Mouse (Mus musculus) liver, embryonic 15.5 days (tissue): ENCODE results near the gene Colgalt2. TPM values are rescaled to one million over a fixed set of nuclear protein-coding genes. Genes with fewer than 3 reads are reported as not detected.

Source experiments
- ATAC-seq: fragments of 200-750 bp; cut with Nextera tagmentation; 2 replicates; pipeline ENCODE4 v1.8.0; 2017; ENCODE audit warnings: moderate number of reproducible peaks, mild to moderate bottlenecking, moderate library complexity; ENCODE audit not compliant: insufficient read depth
- H3K27ac ChIP-seq: fragments of 300-500 bp; sonication (generic); replicated peaks from 2 replicates; pipeline ENCODE4 v1.5.1; 2015; ENCODE audit warnings: mild to moderate bottlenecking, inconsistent platforms
- H3K27me3 ChIP-seq: fragments of 300-500 bp; sonication (generic); 2 replicates; pipeline ENCODE4 v1.6.1; 2015; ENCODE audit warnings: mild to moderate bottlenecking, inconsistent platforms
- H3K36me3 ChIP-seq: fragments of 300-500 bp; sonication (generic); replicated peaks from 2 replicates; pipeline ENCODE4 v1.6.1; 2015; ENCODE audit warnings: moderate library complexity, mild to moderate bottlenecking, inconsistent platforms
- H3K4me1 ChIP-seq: fragments of 300-500 bp; sonication (generic); replicated peaks from 2 replicates; pipeline ENCODE4 v1.6.1; 2015; ENCODE audit warnings: inconsistent platforms
- H3K4me2 ChIP-seq: fragments of 300-500 bp; sonication (generic); 2 replicates; pipeline ENCODE4 v1.6.1; 2015; ENCODE audit warnings: moderate library complexity, mild to moderate bottlenecking, inconsistent platforms
- H3K4me3 ChIP-seq: fragments of 300-500 bp; sonication (generic); replicated peaks from 2 replicates; pipeline ENCODE4 v1.5.1; 2015; ENCODE audit warnings: mild to moderate bottlenecking, inconsistent platforms
- H3K9ac ChIP-seq: fragments of 300-500 bp; sonication (generic); 2 replicates; pipeline ENCODE4 v1.6.1; 2015; ENCODE audit warnings: moderate library complexity, mild to moderate bottlenecking, inconsistent platforms
- H3K9me3 ChIP-seq: fragments of 300-500 bp; sonication (generic); replicated peaks from 2 replicates; pipeline ENCODE4 v1.6.1; 2016; ENCODE audit warnings: inconsistent platforms
- WGBS: fragments of 180-500 bp; shearing (Covaris S2); methylation state at CpG from one replicate; pipeline ENCODE4 v1.1.7; 2015; ENCODE audit warnings: mixed read lengths; ENCODE audit not compliant: insufficient replicate concordance; 5-methylcytosine and 5-hydroxymethylcytosine counted together
- polyA plus RNA-seq: library from polyadenylated mRNA; unstranded; fragments of >200 nt; fragmentation: Nextera tagmentation; extraction: Ambion mirVana; gene quantifications from 2 replicates; pipeline ENCODE4 v1.2.1, GENCODE M21; 2015

Colgalt2 gene
- polyA plus RNA-seq, 1 experiment from 2014 or later: 0.36 TPM

DNA sequence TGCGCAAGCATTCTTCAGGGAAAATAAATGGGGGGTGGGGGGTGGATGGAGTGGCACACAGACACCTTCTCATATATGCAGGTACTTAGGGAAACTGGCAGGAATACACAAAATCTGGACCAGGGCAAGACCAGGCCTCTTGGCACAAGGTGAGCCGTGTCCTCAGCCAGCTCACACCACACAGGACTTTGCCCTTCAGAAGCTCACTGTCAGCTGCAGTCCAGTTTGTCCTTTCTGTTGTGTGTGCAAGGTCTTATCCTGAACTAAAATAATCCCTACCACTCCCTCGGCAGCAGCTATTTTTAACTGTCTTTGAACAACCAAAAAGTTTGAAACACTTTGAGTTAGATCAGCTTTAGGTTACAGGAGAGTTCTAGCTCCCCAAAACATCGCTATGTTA lies 139.2 kb downstream of the Colgalt2 start:
- no peak for ATAC-seq
- Histone ChIP-seq H3K4me2 (no peak overlapping the region), H3K36me3 (peaks cover 7% of the 10 kb centered on the region; the same call in 1 of the 2 replicates), H3K9ac (no peak overlapping the region), H3K27ac (no peak overlapping the region), H3K4me3 (no peak overlapping the region), H3K9me3 (no peaks in the 10 kb centered on the region), H3K27me3 (no peaks in the 10 kb centered on the region), H3K4me1 (0 out of 2 replicates have a peak, but pooled peaks cover 2% of the 10 kb centered on the region)
- 61% methylated on average over 4 of the region's 4 CpGs for WGBS

DNA sequence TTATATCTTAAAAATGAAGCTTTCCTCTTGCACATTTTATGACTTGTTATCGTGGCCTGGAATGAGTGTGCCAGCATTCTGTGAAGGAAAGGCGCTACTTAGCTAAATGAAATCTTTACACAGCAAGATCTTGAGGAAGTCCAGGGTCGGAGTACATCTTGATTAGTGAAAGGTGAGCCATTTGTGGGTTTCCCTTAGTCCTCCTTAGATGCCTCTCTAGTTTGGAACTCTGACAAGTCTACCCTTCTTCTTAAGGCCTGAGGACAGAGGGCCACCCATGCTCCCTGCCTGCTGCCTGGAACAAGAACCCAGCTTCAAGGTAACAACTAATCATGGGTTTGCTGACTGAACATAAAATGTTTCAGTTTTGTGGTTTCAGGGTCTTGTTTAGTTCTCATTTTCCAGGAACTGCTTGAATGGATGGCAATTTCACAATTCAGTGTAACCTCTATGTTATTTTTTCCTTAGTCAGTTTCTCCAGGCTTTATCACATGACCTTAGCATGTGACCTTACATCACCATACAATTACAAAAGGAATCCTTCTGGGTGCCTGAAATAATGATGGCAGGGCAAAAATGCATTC lies 140.8 kb downstream of the Colgalt2 start:
- ATAC-seq: no peak
- Histone ChIP-seq H3K27me3 (no peaks in the 10 kb centered on the region), H3K4me1 (0 out of 2 replicates have a peak, but pooled peaks cover 2% of the 10 kb centered on the region), H3K9me3 (no peaks in the 10 kb centered on the region), H3K9ac (no peak overlapping the region), H3K27ac (no peak overlapping the region), H3K36me3 (peaks cover 7% of the 10 kb centered on the region; the same call in 1 of the 2 replicates), H3K4me3 (no peak overlapping the region), H3K4me2 (no peak overlapping the region)
- 46% methylated on average over 3 of the region's 3 CpGs for WGBS

GRCm38 (mm10) chr1:152542747-152543378 lies 143.2 kb downstream of the Colgalt2 start:
- no peak for ATAC-seq
- WGBS: 64% methylated on average over 6 of the region's 6 CpGs

GRCm38 (mm10) chr1:152543449-152544159 lies 144.0 kb downstream of the Colgalt2 start:
- Histone ChIP-seq H3K36me3 (peaks cover 14% of the 10 kb centered on the region; the same call in 1 of the 2 replicates), H3K9ac (no peak overlapping the region), H3K27me3 (no peaks in the 10 kb centered on the region), H3K27ac (no peak overlapping the region), H3K4me1 (0 out of 2 replicates have a peak, but pooled peaks cover 2% of the 10 kb centered on the region), H3K4me3 (no peak overlapping the region), H3K4me2 (no peak overlapping the region), H3K9me3 (no peaks in the 10 kb centered on the region)
- ATAC-seq: no peak
- 46% methylated on average over 2 of the region's 2 CpGs for WGBS

More at GRCm38 (mm10) chr1:152542747-152543378, 143.2 kb downstream of the Colgalt2 start:
- H3K4me1 ChIP-seq: 0 out of 2 replicates have a peak, but pooled peaks cover 2% of the 10 kb centered on the region
- no peak overlapping the region for H3K27ac ChIP-seq
- peaks cover 12% of the 10 kb centered on the region; the same call in 1 of the 2 replicates for H3K36me3 ChIP-seq
- no peaks in the 10 kb centered on the region for H3K9me3 ChIP-seq
- no peak overlapping the region for H3K4me2 ChIP-seq
- no peaks in the 10 kb centered on the region for H3K27me3 ChIP-seq
- no peak overlapping the region for H3K4me3 ChIP-seq
- H3K9ac ChIP-seq: no peak overlapping the region

DNA sequence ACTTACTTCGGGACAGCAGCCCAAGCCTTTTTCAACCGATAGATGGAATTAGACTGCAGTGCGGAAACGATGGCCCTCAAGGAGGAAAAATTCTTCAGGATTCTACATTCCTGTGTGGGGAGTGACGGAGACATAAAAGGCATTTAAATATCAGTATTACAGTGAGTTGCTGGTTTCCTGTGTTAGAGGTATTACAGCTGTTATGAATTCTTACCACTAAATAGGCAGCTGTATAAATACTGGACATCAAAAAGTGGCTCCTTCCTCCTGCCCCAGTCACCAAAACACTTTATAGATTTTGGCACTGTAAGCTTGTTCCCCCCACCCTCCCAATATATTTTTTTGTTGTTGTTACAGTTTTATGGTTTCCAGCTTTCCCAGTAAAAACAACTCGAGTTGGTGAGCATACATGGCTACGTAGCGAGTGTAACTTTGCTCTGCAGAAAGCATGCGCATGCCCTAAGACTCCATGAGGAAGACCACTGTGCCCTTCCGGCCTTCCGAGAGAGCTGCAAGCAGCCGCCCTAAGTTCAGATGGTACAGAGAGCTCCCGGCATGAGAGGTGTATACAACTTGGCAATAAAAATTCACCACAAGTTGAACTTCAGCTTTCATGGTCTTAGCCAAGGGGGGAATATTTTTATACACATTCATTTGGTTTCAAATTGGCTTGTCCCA lies 149.6 kb downstream of the Colgalt2 start:
- Histone ChIP-seq H3K27me3 (no peaks in the 10 kb centered on the region), H3K27ac (no peak overlapping the region), H3K4me1 (no peaks in the 10 kb centered on the region), H3K4me3 (no peak overlapping the region), H3K9me3 (no peaks in the 10 kb centered on the region), H3K36me3 (peaks cover 37% of the 10 kb centered on the region; the same call in 1 of the 2 replicates), H3K9ac (no peak overlapping the region), H3K4me2 (no peak overlapping the region)
- no peak for ATAC-seq
- 72% methylated on average over 13 of the region's 13 CpGs for WGBS

DNA sequence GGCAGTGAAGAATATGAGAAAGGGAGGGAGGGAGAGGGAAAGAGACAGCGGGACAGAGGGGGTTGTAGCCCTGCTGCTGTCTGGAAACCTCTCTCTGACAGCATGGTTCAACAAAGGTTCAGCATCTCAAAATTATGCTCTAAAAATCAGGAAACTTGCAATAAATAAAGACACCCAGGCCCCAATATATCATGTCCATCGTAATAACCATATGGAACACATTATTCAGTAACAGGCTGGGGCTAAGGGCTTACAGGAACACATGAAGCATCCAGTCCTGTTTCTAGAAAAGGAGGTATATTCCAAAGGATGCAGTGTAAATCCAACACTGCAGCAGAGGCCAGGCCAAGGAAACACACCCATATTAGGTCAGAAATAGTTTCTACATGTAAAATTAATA lies 150.9 kb downstream of the Colgalt2 start:
- Histone ChIP-seq H3K9ac (no peak overlapping the region), H3K27ac (no peak overlapping the region), H3K36me3 (peaks cover 37% of the 10 kb centered on the region; the same call in 1 of the 2 replicates), H3K4me1 (no peaks in the 10 kb centered on the region), H3K4me2 (no peak overlapping the region), H3K4me3 (no peak overlapping the region), H3K9me3 (no peaks in the 10 kb centered on the region), H3K27me3 (no peaks in the 10 kb centered on the region)
- ATAC-seq: no peak
- WGBS: 66% methylated on average over 2 of the region's 2 CpGs

DNA sequence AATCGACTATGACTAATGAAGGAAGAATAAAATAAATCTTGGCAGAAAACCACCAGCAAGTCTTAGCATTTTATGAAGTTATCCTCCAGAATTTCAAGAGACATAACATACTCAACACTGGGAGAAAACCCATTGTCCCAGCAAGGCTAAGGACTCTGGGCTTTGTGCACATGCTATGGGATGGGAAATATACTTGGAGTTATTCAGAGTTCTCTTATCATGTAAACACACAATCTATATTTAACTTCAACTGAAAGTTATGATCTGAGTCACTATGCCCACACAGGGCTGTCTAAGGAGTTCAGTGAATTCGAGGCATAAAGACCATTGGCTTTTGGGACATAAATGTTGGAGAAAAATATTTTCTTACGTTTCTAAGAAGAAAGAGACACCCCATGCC lies 151.3 kb downstream of the Colgalt2 start:
- H3K9ac ChIP-seq: no peak overlapping the region
- no peak for ATAC-seq
- WGBS: 47% methylated on average over 3 of the region's 3 CpGs

GRCm38 (mm10) chr1:152553912-152554547 lies 154.4 kb downstream of the Colgalt2 start:
- Histone ChIP-seq H3K4me3 (no peak overlapping the region), H3K27ac (no peak overlapping the region; the same call in 1 of the 2 replicates), H3K9me3 (no peaks in the 10 kb centered on the region), H3K4me1 (0 out of 2 replicates have a peak, but pooled peaks cover 3% of the 10 kb centered on the region), H3K36me3 (peaks cover 18% of the 10 kb centered on the region; the same call in 1 of the 2 replicates), H3K27me3 (no peaks in the 10 kb centered on the region), H3K4me2 (no peak overlapping the region), H3K9ac (no peak overlapping the region)
- 44% methylated on average over 15 of the region's 15 CpGs for WGBS
- no peak for ATAC-seq

More for the DNA sequence above, 151.3 kb downstream of the Colgalt2 start:
- Histone ChIP-seq H3K4me1 (no peaks in the 10 kb centered on the region), H3K9me3 (no peaks in the 10 kb centered on the region), H3K4me3 (no peak overlapping the region), H3K27me3 (no peaks in the 10 kb centered on the region), H3K4me2 (no peak overlapping the region), H3K27ac (no peak overlapping the region), H3K36me3 (peaks cover 37% of the 10 kb centered on the region; the same call in 1 of the 2 replicates)

DNA sequence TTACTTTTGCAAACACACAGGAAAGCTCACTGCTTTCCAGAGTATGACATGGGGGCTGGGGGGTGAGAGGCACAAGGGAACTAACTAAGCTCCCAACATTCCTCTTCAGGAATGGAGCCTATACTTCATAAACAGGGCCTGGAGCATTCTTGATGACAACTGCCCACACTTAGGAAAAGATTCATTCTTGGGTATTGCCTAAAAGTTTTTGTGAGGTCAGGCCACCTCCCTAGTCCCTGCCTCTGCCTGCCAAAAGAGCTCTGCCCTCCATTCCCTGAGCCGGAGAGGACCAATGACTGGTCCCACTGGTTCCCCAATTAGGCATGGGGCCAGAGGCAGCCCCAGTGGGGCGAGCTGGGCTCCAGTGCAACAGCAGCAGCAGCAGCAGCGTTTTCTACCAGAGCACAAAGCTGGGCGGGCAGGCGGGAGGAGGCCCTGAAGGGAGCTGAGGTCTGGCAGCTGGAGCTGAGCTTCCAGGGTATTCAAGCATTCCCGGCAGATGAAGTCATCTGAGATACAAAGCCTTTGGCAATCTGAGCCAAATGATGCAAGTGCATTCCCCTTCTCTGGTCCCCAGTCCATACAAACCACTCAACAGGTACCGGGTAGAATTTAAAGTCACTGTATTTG lies 156.4 kb downstream of the Colgalt2 start:
- Histone ChIP-seq H3K36me3 (peaks cover 17% of the 10 kb centered on the region; the same call in 1 of the 2 replicates), H3K4me1 (0 out of 2 replicates have a peak, but pooled peaks cover 3% of the 10 kb centered on the region), H3K4me2 (no peak overlapping the region), H3K9me3 (no peaks in the 10 kb centered on the region), H3K27ac (peak overlapping the region; percentile 33; the same call in 1 of the 2 replicates), H3K27me3 (no peaks in the 10 kb centered on the region), H3K4me3 (no peak overlapping the region), H3K9ac (no peak overlapping the region)
- 51% methylated on average over 7 of the region's 7 CpGs for WGBS
- ATAC-seq: peak; percentile 48
